Mouse (Mus musculus) spleen, postnatal 4 days (tissue): ENCODE results near the gene Rhot2.
A peak's percentile ranks its signal among the peaks of the same experiment; 100 is the strongest.
"Not testable (repeated sequence)": the region's sequence is repeated elsewhere in the genome, so short reads cannot be mapped to it uniquely, and the experiment has no call there.

Experiments
- DNase-seq, 2 experiments: peaks; one replicate each; pipeline ENCODE4 v3.0.0; 2022; ENCODE audit warnings: low spot score in 2 of 2

Rhot2 gene

DNA sequence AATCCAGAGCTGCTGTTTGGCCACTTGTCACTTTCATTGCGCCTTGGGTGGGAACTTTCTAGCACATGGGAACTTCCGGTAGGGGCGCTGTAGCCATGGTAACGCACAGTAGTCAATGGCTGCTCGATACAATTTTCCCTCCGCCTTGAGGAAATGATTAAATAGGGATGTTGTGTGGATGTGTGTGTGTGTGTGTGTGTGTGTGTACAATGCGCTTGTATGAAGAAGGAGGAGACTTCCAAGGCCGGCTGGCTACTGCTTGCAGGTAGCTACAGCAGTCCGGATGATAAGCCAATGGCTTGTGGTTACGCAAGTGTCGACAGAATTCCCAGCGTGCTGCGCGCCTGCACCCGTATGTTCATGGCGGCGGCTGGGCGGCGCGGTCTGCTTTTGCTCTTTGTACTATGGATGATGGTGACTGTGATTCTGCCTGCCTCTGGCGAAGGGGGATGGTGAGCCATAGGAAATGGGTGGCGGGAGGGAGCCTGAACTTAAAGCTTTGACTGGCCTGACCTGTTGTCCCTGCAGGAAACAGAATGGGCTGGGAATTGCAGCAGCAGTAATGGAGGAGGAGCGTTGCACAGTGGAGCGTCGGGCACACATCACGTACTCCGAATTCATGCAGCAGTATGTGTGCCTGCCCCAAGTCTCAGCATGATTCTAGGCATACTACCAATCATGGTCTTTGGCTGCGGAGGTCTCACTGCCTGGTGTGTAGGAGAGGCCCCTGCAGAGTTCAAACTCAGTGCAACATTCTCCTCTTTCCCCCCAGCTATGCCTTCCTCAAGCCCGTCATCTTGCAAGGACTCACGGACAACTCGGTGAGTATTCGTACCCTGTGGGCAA, 15.7 kb downstream of the Rhot2 start, which contains the start of gene Jmjd8:
Jmjd8 (plus strand) TSS at position 156 of the 846 bp plus-strand sequence.
- DNase-seq = peak; percentile 69 to 83

DNA sequence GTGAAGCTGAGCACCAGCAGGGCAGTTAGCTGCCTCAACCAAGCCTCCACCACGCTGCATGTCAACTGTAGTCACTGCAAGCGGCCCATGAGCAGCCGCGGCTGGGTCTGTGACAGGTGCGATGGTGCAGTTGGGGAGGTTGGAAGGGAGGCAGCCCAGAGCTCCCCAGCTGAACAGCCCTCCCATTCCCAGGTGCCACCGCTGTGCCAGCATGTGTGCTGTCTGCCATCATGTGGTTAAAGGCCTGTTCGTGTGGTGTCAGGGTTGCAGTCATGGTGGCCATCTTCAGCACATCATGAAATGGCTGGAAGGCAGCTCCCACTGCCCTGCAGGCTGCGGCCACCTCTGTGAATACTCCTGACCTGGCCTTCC, 16.4 kb downstream of the Rhot2 start:
- no peak for DNase-seq

DNA sequence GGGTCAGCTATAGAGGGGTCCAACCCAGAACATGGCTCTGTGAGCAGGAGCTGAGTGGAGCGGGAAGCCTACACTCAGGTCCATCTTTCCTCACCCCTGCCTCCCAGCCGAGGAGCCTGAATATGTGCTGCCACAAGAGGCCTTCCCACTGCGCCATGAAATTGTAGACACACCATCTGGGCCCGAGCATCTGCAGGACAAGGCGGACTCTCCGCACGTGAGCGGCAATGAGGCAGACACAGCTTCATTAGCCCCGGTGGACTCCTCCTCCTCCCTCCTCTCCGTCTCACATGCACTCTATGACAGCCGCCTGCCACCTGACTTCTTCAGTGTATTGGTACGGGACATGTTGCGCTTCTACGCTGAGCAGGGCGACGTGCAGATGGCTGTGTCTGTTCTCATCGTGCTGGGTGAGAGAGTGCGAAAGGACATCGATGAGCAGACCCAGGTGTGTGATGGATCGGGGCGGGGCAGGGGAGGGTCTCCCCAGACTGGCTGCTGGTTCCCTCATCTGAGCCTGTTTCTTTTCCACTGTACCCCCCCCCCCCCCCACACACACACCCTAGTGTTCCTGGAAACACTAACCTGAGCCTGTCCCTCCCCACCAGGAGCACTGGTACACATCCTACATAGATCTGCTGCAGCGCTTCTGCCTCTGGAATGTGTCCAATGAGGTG, 17.0 kb downstream of the Rhot2 start:
- no peak for DNase-seq

DNA sequence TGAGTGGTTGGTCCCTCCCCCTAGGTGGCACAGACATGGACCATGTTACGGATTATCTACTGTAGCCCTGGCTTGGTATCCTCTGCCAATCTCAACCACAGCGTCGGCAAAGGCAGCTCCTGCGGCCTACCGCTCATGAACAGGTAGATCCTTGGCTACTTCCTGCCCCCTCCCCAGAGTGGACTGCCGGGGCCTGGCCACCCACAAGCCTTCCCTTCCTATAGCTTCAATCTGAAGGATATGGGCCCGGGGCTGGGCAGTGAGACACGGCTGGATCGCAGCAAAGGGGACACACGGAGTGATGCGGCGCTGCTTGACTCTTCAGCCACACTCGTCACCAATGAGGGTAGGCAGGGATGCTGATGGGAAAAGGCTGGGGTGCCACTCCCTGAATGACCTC, 17.6 kb downstream of the Rhot2 start:
- DNase-seq = no peak

DNA sequence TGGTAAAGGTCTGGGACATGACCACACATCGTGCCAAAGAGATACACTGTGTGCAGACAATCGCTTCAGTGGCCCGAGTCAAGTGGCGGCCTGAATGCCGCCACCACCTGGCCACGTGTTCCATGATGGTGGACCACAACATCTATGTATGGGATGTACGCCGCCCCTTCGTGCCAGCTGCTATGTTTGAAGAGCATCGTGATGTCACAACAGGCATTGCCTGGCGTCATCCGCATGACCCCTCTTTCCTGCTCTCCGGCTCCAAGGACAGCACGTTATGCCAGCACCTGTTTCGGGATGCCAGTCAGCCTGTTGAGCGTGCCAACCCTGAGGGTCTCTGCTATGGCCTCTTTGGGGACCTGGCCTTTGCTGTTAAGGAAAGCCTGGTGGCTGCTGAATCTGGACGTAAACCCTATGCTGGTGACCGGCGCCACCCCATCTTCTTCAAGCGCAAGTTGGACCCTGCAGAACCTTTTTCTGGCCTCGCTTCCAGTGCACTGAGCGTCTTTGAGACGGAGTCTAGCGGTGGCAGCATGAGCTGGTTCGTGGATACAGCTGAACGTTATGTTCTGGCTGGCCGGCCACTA, 18.6 kb downstream of the Rhot2 start:
- no peak for DNase-seq

DNA sequence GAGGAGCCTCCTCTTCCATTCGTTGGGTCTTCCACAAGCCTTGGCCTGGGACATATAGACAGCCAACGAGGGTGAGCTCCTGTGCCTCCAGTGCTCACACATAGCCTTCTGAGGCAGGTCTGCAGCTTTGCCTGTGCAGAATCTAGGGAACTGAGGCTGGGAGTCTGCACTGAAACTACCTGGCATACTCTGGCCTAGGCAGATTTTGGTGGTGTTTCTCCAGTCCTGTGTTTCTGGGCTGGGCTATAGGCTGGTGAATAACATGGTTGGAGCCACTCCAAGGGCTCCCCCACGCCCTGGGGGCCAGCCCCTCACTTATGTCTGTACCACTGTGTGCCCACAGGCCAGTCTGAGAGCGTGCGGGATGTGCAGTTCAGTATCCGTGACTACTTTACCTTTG, 19.3 kb downstream of the Rhot2 start:
- no peak for DNase-seq

DNA sequence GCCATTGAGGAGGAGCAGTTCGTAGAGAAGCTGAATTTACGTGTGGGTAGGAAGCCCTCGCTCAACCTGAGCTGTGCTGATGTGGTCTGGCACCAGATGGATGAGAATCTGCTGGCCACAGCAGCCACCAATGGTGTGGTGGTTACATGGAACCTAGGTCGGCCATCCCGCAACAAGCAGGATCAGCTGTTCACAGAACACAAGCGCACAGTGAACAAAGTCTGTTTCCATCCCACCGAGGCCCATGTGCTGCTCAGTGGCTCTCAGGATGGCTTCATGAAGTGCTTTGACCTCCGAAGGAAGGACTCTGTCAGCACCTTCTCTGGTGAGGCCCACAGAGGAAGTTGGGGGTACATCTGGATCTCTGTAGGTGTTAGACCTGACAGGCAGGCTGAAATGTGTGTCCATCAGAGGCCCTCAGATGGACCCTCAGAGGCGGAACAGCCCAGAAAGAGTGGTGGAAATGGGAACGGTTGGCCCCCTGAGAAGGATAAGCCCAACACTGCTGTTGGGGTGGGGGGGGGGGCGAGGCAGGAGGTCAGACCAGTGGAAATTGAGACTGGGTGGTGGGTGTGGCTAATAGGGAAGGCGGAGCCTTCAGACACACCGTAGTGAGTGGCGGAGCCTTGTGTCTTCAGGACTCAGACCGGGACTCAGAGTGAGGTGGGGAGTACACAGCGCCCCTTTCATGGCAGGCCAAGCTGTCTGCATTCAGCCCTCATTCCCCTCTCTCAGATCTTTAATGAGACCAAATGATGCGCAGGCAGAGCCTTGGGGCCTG, 20.1 kb downstream of the Rhot2 start:
- no peak for DNase-seq

DNA sequence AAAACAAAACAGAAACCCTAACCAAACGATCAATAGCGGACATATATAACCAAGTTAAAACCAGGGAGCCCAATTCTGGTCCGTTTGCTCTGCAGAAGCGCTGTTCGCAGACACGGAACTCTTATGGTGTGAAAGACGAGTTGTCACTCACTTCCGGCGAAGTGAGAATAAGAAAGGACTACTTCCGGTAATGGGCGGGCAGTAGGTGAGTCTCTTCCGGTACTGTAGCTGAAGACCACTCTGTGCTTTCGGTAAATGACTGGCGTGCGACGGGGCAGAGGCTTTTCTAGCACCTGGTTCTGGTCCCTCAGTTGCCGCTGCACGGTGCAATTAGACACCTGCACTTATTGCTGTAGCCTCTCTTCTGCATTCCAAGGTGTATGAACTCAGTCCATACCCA, 21.2 kb downstream of the Rhot2 start, which contains the start of gene Wdr24:
Wdr24 (plus strand) TSS at position 176 of the 400 bp plus-strand sequence.
- DNase-seq = peak; percentile 77 to 84

DNA sequence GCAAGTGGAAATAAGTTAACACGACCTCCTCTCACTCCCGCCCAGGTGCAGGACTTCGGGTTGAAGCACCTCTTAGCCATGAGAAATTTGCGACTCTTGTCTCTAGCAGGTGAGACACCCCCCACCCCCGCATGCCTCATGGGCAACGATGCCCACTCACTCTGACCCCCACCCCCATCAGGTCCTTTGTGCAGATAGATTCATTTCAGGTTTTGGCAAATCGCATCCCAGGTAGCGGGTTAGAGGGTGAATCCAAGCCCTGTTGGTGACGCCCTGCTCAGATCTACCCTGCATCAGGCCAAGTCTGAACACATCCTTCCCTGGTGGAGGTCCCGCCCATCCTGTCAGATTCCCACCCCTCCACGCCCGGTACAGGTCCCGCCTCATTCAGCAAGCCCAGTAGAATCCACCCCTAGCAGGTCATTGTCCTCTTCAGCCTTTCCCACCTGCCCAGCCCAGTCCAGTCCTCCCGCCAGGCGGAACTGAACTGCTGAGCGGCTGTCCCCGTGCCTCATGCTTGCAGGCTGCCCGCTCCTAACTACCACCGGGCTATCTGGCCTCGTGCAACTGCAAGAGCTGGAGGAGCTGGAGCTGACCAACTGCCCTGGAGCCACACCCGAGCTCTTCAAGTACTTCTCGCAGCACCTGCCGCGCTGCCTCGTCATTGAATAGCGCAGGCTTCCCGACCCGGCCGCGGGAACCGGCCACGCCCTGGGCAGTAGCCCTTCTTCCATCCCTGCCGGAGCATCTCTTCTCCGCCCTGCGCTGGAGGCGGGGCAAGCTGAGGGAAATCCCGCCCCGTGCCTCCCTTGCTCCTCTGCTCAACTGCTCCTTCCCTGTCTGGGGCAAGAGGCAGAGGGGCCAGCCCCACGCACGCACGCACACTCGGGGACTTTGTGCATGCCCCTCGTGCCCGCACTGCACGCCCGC, 25.5 kb downstream of the Rhot2 start:
- peak; percentile 24 to 65 for DNase-seq

DNA sequence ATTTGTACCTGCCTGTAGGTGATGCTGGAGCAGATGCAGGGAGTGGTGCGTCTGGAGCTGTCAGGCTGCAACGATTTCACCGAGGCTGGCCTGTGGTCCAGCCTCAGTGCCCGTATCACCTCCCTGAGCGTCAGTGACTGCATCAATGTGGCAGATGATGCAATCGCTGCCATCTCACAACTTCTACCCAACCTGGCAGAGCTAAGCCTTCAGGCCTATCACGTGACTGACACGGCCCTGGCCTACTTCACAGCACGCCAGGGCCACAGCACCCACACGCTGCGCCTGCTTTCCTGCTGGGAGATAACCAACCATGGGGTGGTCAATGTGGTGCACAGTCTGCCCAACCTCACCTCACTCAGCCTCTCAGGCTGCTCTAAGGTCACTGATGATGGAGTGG, 27.0 kb downstream of the Rhot2 start:
- no peak for DNase-seq

DNA sequence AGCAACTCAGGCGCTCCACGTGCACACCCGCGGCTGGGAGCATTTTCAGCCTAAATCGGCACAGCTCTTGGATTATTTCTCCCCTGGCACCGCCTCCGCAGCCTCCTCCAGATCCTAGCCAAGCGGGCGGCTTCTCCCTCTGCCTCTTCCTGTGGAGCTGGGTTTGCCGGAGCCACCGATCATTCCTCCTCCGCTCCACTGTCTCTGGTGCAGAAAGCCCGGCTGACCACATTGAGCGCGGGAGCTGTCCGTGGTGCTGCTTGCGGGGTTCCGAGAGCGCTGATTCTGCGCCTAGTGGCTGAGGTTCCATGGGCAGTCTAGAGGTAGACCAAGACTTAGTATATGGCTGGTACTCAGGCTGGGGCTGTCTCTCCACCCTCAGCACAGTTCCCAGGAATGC, 31.2 kb downstream of the Rhot2 start:
- DNase-seq = peak; percentile 78 to 94

DNA sequence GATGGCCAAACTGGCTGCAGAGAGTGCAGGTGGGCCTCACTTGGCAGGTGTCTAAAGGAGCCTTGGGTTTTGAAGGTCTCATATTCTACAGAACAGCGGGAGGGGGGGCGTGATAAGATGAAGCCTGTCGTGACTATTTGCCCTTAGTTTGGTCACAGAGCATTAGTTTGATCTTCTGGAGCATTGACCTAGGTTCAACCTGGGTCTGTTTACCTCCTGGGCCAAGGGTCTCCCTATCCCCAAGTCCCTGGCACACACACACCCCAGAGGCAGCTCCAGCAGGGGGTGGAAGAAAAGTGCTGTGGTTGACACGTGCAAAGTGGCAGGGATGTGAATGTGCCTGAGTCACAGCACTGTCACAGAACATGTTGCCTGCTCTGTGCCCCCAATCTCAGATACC, 33.8 kb downstream of the Rhot2 start:
- no peak for DNase-seq

DNA sequence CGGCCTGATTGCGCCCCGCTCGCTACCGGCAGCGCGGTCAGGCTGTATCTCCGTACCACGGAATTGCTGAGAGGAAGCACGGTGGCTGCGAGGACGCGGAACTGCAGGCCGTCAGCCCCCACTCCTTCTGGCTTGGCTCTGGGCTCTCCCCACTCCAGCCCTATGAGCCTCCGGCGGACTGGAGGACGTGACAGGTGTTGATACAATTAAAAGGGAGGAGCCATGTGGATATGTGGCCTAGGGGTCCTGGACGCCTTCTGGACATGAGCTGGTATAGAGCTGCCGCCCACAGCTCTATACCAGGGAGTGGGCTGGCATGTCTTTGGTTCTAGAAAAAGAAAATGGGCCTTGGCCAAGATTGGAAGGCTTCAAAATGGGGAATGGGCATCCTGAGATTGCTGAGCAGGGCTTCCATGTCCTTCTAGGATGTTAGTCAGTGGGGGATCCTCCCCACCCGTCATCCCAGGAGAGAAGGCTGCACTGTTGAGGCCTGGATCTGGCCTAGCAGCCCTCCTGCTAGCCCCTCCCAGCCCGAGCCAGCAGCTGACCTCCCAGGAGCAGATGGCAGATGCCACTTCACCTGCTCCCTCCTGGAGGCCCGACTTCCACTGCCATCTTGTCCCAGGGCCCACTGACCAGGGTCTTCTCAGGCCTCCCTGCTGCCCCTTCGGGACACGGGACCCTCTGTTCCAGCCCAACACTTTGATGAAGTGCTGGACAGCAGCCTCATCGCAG, 34.9 kb downstream of the Rhot2 start:
- no peak for DNase-seq

DNA sequence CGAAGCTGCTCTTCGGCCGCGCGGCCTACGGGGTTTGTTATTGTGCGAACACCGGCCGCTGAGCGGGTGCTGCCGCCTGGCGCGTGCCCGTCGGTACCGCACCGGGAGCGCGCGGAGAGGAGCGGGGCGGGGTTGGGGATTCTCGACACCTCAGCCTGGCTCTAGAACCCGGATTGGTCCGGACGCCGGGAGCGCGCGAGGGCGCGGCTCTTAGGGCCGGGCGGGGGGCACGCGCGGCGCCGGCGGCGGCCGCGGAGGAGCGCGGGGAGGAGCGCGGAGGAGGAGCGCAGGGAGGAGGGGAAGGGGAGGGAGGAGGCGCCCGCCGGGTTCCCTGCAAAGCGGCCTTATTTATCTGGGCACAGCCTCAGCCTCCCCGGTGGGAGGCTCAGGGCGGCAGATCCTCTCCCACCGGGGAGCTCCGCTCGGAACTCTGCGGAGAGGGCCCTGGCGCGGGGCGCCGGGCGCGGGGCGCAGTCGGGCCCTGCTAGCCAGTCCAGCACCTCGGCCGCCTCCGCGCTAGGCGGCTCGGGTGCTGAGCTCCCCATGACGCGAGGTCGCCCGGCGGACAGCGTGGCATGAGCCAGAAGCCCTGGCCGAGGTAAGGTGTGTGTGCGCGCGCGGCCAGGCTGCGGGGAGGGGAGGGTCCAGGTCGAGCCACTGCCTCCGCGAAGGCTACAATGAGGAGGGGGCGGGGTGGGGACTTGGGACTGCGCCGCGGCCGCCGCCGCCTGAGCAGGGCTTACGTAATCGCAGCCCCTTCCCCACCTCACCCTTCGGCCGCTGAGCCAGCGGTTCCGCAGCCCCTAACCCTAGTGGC, 35.7 kb downstream of the Rhot2 start, which contains the start of gene Fbxl16:
Fbxl16 (plus strand) TSS at position 297 of the 817 bp plus-strand sequence.
- DNase-seq = peak in 1 of 2 experiments; percentile 64

DNA sequence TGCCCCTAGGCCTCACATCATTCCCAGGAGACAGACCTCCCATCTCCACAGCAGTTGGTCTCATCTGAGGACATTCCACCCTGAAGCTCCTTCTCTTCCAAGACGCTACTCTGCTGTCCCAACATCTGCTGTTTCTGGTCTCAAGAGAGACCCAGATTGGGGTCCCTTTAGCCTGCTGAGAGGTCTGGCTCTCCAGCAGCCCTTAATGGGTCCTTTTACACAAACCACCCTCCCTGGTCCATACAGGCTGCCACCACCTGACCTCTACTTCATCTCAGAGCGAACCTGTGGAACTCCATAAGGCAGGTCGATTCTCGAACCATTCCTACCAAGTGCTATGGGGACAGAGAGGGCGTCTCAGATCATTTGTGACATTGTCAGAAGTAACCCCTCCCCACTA, 36.6 kb downstream of the Rhot2 start:
- DNase-seq = no peak

DNA sequence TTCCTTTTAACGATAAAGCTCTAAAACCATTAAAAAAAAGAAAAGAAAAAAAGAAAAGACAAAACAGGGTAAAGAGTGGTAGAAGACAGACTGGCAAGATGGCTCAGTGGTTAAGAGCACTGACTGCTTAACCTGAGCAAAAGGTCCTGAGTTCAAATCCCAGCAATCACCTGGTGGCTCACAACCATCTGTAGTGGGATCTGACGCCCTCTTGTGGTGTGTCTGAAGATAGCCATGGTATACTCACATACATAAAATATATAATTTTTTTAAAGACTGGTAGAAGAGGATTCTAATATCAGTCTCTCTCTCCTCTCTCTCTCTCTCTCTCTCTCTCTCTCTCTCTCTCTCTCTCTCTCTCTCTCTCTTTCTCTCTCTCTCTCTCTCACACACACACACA, 37.2 kb downstream of the Rhot2 start:
- DNase-seq = not testable (repeated sequence)

DNA sequence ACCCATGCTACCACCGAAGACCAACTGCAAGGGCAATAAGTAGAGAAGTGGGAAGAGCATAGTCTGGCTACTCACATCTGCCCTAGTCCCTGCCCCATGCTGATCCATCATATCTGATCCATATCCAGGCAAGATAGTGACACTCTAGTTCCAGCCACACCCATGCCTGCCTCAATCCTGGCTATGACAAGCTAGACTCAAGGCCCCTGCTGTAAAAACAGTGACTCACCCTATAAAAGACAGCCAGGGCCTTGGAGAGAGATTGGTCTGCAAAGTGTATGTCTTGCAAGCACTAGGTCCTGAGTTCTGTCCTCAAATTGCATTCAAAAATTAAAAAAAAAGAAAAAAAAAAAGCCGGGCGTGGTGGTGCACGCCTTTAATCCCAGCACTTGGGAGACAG, 38.1 kb downstream of the Rhot2 start:
- no peak for DNase-seq

DNA sequence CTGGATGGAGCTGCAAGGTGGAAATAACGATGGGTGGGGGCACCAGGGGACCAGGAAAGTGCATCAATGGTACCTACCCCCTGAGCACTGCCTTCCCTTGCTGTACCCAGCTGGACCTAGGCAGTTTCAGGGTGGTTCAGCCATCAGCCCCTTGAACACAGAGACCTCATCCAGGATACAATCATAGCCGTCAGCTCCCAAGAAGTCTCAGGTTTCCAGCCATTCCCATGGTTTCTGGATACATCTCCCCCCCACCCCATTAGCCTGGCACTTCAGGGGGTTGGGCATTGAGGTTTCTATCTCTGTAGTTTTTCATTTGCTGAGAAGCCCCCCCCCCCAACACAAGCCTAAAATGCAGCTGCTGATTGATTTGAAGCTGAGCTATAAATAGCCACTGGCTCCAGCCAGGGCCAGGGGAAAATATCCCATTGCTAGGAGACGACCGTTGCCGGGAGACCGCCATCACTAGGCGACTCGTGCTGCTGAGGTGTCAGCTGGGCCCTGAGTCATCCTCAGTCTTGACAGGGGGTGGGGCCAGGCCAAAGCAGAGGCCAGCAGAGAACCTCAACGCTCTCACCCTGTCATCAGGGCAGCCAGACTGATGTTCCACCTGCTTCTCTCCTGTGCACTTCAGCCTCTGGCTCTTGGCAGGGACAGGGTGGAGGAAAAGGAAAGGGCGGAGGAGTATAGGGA, 41.7 kb downstream of the Rhot2 start:
- DNase-seq = no peak

DNA sequence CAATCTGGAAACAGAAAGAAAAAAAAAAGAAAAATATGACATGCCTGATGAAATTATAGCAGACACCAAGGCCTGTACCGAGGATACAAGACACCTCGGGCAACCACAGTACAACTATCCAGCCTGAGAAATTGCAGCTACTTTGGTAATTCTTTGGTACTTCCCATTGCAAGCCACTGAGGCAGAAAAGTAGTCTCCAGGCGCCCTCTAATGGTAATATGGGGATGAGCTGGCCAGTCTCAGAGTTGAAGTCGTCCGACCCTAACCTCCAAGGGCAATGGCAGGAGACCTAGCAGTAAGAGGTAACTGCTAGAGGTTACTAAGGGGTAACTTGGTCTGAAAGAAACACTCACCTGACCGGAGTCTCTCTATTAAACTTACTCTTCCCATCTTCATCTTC, 43.6 kb downstream of the Rhot2 start:
- DNase-seq = peak in 1 of 2 experiments; percentile 63
